Mouse (Mus musculus): Measurements from ENCODE around the gene Map3k5.

Map3k5 gene

DNA sequence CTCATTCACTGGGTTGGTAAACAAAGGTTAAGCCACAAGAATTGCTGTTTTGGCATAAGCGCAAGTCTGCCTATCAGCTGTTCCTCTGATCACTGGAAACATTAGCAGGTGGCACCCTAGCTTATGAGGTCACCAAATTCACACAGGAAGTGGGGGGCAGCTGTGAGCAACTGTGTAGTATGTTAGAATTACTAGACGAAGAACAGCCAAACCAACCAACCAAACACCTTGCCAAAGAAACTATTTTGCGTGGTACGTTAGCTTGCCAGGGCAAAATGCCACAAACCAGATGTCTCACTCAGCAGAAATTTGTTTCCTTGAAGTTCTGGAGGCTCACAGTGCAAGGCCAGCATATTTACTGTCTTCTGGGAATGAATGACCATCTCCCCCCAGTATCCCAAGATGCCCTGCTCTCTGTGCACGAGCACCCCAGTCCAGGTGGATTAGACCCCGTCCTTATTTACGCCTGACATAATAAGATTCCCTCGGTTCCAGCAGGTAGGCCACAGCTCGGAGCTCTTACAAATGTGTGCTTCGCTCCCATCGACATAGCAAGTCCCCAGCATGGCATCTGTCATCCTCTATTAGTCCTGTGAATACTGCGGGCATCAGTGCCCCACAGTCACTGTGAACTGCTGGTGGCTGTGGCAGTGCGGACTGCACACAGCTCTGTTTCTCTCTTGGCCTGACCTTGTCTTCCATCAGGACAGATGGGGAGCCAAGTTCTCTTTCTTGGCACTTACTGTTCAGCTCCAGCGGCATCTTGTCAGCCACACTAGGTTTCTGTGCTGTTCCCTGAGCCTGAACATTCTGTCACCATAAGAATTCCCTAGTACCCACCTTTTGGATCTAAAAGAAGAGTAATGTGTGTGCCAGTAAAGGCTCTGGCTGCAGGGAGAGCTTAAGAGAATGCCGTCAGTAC, 185.5 kb downstream of the Map3k5 start:
- no peak for DNase-seq

DNA sequence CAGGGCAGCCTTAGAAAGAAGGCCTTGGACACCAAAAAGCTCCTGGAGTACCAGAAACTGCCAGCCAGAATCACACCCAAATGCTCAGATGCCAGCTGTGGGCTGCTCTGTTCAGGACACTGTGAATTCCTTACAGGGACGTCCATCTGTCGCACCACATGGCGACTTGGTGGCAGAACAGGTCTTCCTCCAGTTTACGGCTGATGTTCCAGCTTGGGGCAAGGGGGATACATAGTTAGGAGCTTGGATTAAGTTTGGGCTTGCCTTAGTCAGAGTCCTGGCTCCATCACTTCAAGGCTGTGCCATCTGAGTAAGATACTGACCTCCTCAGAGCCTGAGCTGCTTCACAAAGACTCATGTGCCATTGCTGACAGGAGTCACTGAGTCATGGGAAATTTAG, 187.7 kb downstream of the Map3k5 start:
- DNase-seq: no peak

DNA sequence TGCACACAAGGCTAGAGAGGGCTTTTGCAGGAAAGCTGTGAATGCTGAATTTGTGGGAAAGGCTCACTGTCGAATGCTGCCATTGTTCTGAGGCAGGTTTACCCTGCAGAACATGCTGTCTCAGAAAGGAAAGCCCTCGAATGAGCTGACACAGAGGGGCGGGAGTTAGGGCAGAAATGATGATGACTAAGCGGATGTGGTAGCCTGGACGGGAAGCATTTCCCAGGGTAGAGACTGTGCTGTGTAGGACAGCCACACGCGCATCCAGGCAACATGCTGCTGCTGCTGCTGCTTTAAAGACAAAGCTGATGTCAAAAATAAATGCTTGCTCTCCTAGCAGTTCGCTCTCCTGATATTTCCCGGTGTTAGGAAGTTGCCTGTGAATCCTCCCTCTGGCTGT, 189.1 kb downstream of the Map3k5 start:
- no peak for DNase-seq

DNA sequence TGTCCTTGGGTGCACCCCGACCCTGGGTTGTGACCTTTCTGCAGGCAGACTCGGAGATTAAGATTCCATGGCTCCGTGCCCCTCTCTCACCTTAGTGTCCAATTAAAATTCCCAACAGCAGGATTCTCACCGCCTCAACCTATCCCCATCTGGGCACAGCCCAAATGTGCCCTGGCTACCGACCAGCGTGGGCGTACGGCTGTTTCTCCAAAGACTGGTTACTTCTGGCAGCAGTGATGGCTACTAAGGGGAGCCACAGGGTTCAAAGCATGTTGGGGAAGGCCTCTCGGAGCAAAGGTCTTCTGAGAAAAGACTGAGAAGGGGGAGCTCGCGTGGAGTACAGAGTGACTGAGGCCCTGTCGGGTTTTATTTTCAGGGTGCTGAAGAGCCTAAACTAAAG, 190.3 kb downstream of the Map3k5 start:
- DNase-seq: no peak

DNA sequence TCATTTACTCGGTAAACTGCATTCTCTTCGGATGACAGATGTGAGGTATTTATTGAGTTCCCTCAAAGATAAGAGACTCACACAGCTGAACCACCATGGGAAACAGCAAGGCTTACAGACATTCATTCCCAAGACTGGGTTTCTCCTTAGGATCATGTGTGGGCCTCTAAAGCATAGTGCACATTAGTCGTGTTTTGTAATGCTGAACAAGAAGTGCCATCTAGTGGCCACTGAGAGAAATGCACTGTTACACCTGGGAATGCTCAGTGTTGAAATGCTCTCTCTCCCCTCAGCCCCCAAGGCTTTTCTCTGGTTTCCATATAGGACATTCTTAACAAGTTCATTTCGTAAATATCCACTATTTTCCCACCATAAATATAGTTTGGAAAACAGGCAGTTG, 191.0 kb downstream of the Map3k5 start:
- peak; percentile 65 for DNase-seq

DNA sequence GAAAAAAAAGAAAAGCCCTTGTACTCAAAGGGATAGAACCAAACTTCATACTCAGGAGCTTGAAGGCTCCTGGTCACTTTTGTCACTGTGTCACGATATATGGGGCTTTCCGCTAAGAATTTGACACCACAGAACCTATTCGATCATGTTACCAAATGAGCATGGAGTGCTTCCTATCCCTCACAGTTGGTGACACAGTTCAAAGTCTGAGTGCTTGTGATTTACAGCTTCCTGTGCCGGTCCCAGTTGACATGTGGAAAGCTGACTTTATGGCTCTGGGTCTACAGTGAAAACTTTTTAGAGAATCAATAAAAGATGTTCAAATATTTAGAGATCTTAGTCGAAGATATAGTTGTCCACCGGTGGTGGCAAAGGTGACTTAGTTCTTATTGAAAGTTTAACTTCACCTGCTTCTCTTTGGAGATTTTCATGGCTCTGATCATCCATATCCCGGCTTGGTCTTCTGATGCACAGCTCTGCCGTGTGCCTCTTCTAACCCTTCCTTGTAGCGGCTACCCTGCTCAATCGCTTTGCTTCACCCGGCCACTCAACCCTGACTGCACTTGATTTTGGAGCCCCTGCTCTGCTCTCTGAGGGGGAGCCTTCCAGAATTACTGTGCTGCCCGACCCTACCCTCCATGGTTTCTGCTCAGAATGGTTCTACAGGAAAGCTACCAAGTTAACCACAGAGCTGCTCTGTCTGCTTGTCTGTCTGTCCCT, 198.8 kb downstream of the Map3k5 start:
- no peak for DNase-seq

DNA sequence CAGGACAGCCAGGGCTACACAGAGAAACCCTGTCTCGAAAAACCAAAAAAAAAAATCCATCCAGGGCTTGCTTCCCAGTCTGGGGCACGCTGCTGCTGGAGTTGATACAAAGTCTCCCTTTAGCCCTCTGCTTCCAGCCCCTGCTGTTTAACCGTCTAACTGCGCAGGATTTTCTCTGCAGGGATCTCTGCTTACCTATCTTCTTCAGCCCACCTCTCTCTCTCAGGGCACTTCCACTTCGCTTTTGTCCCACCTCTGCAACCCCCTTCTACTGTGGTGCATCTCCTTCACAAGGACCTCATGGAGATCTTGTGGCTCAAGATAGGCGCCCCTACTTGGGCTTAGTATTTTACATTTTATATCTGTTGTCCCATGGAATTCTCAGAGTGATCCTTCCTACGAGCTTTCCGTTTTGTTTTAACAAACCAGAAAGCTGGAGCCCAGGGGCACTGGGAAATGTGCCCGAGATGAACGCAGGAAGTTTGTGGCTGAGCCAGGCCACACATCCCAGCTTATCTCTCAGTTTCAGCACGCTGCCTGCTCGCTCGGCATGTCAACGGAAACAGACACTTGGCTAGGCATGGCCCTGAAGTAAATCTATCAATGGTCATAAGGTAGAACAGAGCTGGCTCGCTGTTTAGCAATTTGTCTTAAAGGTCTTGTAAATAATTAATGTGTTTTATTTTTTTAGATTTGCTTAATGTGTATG, 201.2 kb downstream of the Map3k5 start:
- DNase-seq: no peak

DNA sequence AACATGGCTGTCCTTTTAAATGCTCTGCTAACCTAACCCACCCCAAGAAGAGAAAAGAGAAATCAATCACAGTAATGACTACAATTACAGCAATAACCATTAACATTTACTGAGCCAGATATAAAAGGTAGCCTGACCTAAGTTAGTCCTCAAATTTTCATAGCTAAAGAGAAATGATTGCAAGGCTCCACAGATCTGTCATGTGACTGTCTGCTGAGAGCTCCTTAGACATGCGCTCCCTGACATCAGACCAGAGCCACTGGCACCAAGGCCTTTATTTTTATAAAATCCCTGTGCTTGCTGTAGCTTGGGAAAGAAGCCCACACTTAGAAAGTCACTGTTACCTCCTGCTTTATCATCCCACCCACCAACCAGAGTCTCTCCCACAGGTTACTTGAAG, 202.2 kb downstream of the Map3k5 start:
- no peak for DNase-seq

DNA sequence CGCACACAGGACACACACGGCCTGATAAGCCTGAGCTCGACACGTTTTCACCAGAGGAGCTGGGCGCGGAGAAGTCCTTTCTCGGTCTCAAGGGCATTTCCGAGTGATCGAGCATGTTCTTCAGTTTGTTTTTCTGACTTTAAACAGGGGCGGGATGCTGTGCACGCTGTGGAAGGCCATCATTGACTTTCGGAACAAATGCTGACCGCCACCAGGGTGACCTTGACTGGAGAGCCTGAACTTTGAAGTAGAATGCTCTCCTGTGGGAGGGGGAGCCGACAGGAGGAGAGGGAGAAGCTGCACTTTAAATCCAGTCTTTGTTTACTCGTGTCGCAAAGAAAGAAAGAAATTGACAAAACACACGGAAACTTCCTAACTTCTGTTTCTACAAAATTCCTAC, 207.1 kb downstream of the Map3k5 start:
- no peak for DNase-seq

DNA sequence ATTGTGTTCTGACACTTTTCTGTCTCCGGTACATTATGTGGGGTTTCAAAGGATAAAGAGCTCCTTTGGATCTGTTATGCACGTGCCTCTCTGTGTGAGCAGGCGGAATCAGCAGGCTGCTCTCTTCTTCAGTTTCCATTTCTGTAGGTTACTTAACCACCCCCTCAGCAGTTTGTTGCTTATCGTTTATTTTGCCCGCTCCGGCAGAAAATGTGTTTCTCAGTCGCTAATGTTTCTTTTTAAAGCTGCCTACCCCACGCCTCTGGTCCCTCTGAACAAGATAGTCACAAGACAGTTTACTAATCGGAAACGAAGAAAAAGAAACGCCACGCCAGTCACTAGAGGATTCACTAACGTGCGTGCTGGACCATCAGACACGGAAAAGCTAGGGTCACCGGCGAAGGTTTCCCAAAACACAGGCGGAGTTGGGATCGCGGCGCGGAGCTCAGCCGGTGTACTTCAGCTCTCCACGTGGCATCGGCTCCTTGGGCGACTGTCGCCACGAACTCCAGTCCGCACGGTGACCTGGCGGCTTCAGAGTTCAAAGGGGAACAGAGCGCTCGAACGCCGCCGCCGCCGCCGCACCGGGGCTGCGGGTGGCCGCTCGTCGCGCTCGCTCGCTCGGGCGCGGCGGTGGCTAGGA, 214.0 kb downstream of the Map3k5 start, which contains the start of gene Map7:
Gene Map7, plus strand, starts transcription at position 342 of the 643 bp plus-strand sequence.
- peak; percentile 35 for DNase-seq

DNA sequence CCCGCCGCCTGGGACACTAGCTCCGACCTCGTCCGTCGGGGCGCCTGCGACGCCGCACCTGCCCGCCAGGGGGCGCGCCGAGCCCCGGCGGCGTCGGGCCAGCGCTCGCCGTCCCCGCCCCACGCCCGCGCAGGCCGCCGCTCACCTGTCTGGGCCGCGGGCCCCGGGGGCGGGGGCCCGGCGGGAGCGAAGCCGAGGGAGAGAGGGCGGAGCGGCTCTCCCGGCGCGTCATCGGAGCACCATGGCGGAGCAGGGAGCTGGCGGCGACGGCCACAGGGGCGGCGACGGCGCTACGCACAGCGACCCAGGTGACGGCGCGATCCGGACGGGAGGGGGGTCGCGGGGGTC, 214.5 kb downstream of the Map3k5 start:
- DNase-seq: peak; percentile 41

DNA sequence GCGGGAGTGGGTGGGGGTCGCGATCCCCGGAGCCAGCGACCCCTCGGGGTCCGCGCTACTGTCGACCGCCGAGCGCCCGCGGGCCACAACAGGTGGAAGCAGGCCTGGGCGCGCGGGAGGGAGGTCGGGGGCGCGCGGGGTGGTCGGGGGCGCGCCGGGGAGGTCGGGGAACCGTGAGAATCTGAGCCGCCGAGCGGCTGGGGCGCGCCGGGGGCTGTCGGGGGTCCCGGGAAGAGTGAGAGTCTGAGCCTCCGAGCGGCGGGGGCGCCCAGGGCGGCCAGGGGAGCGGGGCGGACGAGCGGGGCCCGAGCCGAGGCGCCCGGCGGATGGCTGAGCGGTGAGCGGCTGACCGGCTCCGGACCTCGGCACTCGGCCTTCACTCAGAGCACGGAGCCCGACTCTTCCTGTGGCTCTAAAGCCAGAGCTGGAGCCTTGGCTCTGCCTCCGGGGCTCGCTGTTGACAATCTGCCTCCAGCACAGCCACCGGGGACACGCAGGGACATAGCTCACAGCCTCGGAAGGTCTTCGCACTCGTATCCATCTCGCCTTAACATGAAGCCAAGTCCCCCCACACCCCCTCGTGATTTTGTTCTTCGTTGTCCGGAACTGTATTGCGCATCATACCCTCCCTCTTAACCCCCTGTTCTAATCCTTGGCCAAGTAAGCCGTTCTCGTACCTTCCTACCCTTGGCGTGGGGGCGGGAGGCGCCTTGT, 215.0 kb downstream of the Map3k5 start:
- DNase-seq: peak; percentile 57

DNA sequence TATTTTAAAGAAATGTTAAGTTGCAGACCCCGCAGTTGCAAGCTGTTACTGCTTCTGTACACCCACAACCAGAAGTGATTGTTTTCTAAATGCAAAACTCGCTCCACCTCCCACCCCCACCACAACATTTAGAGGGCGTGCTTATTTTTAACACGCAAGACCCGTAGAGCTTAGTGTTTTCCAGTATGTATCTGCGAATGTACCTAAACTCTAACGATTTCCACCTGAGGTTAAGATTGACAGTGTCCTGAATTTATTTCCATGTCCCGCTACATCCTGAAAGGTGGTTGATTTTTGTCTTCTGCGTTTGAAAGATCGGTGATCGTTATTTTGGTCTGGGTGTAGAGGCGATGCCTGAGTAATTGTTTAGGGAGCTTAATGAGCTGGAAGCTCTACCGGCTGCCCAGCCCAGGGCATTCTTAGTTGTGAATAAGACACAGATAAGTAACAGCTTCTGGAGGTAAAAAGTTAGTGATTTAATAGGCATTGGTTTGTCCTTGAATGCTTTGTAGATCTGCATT, 215.6 kb downstream of the Map3k5 start:
- no peak for DNase-seq

DNA sequence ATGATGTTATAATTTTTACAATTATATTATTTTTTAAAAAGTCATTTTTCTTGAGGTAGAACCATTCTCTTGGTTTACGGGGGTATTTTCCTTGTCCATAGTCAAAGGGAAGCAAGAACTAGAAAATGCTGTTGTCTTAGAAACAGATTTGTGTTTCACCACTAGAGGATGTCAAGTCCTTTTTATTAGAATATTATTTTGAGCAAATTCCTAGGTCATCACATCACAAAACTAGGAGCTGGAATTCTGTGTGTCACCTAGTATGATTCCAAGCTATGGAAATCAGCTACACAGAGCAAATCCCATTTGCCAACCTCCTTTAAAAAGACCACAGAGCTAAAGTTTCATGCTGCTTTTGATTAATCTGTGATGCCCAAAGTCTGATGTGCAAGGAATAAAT, 217.9 kb downstream of the Map3k5 start:
- DNase-seq: no peak

DNA sequence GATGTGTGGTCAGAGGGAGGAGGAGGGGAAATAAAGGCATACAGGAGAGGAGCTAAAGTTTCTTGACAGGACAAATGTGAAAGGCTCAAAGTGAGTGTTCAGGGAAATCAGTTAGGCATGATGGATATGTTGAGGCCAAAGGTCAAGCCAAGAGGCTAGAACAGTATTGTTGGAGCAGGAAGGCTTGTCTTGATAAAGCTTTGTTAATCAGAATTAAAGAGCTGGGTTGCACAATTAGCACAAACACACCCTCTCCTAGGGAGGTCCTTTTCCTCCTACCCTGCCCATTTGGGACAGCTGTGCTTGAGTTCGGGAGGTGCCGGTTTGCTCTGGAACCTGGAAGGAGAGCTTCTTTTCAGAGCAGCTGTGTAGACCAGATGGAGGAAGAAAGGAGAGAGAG, 219.2 kb downstream of the Map3k5 start:
- DNase-seq: no peak

DNA sequence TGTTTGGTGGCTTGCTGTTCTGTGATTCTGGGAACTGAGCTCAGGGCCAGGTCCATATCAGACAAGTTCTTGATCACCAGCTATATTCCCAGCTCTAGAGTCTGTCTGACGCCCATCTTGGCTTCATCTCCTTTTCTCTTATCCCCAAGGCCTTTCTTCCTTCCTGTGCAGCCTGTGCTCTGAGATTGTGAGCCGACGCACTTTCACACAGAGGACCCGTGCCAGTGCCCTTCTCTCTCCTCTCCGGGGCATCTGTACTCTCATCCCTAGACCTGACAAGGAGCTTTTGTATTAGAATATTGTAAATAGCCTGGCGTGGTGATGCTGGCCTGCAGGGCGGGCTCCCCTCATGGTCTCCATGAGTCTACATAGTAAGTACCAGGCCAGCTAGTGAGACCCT, 221.1 kb downstream of the Map3k5 start:
- no peak for DNase-seq

DNA sequence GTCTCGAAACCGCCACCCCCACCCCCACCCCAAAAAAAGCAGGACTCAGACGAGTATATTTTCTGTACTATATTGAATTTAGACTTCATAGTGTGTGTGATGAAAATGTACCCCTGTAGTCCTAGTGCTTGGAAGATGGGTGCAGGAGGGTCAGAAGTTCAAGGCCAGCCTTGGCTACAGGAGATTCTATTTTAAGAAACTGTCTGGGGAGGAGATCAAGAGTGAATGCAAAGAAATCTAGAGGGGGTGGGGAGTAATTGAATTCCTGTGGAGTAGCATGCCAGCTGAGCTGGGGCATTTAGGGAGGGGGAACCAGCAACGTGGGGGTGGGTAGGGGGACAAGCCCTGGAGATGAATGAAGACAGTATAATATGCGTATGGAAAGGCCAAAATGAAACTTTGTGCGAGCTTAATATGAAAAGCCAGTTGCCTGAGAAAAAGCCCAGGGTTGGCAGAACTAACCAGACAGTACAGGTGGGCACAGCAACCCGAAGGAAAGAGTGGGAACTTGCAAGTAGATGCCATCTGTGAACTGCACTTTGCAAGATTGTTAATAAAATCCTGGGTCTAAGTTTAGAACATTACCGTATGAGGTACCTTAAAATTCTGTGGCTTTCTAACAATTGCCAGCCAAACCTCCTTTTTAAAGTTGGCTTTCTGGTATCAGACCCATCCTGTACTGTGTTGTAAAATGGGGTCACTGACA, 222.9 kb downstream of the Map3k5 start:
- no peak for DNase-seq

DNA sequence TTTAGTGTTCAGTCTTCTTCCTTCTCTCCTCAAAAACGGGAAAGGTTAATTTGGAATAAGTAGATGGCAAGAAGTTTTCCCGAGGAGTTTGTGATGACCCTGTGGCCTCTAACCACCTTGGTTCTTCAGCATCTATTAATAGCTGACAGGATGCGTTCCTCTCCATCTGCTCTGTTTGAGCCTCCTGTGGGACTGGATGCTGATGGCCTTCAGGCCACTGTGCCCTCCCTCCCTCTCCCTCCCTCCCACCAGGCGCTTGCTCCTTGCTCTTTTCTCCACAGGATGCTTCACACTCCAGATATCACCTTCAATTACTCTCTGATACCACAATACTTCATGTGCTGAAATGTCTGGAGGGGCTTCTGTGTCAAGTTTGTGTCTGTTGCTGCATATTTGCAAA, 224.5 kb downstream of the Map3k5 start:
- DNase-seq: no peak

DNA sequence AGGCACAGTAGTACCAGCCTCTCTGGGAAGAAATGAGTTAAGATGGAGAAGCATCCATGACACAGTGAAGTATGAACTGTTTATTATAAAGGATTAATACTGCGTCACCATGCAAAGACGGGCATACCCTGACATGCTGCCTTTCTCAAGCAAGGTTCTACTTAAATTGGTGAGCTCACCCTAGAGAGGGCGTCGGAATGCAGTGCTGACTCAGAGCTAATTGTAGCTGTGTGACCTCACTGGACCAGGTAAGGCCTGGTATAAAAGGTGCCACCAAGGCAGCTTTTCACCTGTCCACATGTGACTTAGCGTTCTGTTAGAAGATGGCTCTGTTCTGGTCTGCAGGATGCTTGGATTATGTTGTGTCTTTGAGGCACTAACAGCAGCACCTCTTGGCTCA, 225.0 kb downstream of the Map3k5 start:
- no peak for DNase-seq

DNA sequence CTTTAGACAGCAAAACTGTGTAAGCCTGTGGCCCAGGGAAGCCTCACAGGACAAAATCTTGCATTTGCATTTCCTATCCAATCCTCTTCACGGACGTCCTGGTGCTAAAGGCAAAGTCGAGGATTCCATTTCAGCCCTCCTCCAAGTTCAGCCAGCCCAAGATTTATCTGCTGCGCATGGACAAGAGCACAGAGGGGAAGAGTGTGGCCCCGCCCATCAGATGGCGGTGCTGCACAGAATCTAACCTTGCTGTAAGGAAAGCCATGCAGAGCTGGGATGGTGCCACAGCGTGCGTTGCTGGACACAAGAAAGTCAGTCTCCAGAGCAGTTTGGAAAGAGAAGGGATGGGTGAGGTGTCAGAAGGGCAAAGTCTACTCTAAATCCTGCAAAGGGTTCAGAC, 226.6 kb downstream of the Map3k5 start:
- no peak for DNase-seq

DNA sequence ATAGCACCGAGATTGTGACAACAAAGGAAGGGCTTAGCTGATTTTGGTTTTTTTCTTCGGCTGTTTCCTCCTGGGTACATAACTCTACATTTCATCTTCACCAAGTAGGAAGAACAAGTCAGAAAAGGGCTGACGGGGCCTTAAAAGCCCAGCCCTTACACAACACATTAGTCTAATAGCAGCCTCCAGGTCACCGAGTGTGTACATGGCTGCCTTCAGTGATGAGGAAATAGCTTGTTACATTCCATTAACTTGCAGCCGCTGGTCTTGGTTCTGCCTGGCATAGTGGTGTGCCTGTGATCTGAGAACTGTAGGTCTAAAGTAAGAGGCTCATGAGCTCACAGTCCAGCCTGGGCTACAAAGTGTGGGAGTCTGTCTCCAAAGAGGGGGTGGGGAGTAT, 230.5 kb downstream of the Map3k5 start:
- DNase-seq: no peak

DNA sequence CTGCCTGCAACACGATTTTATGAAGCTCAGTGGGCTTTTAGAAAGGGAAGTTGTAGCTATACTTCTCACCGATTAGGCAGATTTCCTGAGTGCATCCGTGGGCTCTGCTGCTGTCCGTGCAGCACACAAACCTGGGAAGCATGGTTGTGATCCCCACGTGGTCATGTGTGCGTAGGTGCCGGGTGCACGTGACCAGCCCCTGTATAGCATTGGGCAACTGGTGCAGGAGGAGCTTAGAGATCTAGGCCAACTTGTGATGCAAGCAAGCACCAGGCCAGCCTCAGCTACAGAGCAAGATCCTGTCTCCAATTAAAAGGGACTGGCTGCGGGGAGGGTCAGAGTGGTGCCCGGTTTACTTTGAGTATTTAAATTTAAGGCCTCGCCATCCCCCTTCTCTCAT, 232.5 kb downstream of the Map3k5 start:
- DNase-seq: no peak

Data from layer of hippocampus, adult 9-11 months (tissue).